Mouse (Mus musculus) MEL (cell line): ENCODE measurements around the gene Fxyd2. TPM values are rescaled to one million over a fixed set of nuclear protein-coding genes. Genes with fewer than 3 reads are reported as not detected.

Experiments
- DNase-seq: peaks from one replicate; pipeline ENCODE4 v3.0.0; 2011; ENCODE audit warnings: low read depth, low spot score
- H3K27ac ChIP-seq: 2 replicates; pipeline ENCODE4 v1.5.1; 2012; ENCODE audit warnings: low read depth, mild to moderate bottlenecking, control low read depth, low read length, moderate library complexity; ENCODE audit not compliant: control insufficient read depth
- H3K27me3 ChIP-seq, 2 experiments: fragments of 150-350 bp in 1 of 2; sonication (generic) in 1 of 2; 2 replicates each; pipeline ENCODE4 v1.6.1; 2012; ENCODE audit warnings: low read length in 2 of 2, mild to moderate bottlenecking in 2 of 2, improper control_type of control experiment in 1 of 2, moderate library complexity in 1 of 2; ENCODE audit not compliant: insufficient read depth in 2 of 2, control insufficient read depth in 1 of 2
- H3K36me3 ChIP-seq, 2 experiments: 2 replicates each; pipeline ENCODE4 v1.6.1; 2012 to 2014; ENCODE audit warnings: low read length in 2 of 2, improper control_type of control experiment in 1 of 2, inconsistent platforms in 1 of 2, mild to moderate bottlenecking in 1 of 2; ENCODE audit not compliant: insufficient read depth in 2 of 2, control insufficient read depth in 1 of 2
- H3K4me1 ChIP-seq, 2 experiments: fragments of 150-350 bp in 1 of 2; sonication (generic) in 1 of 2; 2 replicates each; pipeline ENCODE4 v1.6.1; 2012; ENCODE audit warnings: low read length in 2 of 2, improper control_type of control experiment in 1 of 2, mild to moderate bottlenecking in 1 of 2; ENCODE audit not compliant: insufficient read depth in 2 of 2, control insufficient read depth in 1 of 2
- H3K4me3 ChIP-seq, 2 experiments: fragments of 150-350 bp in 1 of 2; sonication (generic) in 1 of 2; 2 replicates each; pipeline ENCODE4 v1.5.1; 2012; ENCODE audit warnings: low read depth in 2 of 2, low read length in 2 of 2, mild to moderate bottlenecking in 2 of 2, moderate library complexity in 2 of 2, control low read depth in 1 of 2, improper control_type of control experiment in 1 of 2; ENCODE audit not compliant: control insufficient read depth in 1 of 2, insufficient read depth in 1 of 2
- H3K79me2 ChIP-seq: 2 replicates; pipeline ENCODE4 v1.6.1; 2012; ENCODE audit warnings: mild to moderate bottlenecking, low read length, moderate library complexity; ENCODE audit not compliant: control insufficient read depth, poor library complexity, insufficient read depth
- H3K9ac ChIP-seq: 2 replicates; pipeline ENCODE4 v1.6.1; 2012; ENCODE audit warnings: low read depth, mild to moderate bottlenecking, control low read depth, low read length, moderate library complexity; ENCODE audit not compliant: control insufficient read depth, poor library complexity, severe bottlenecking
- H3K9me3 ChIP-seq: fragments of 150-350 bp; sonication (generic); replicated peaks from 2 replicates; pipeline ENCODE4 v1.6.1; 2012; ENCODE audit warnings: mild to moderate bottlenecking, low read length, improper control_type of control experiment, moderate library complexity; ENCODE audit not compliant: insufficient read depth
- BHLHE40 ChIP-seq: IDR thresholded peaks from 2 replicates; pipeline ENCODE4 v1.6.1; 2012; ENCODE audit warnings: low read depth, mild to moderate bottlenecking, inconsistent platforms, low read length, improper control_type of control experiment, borderline replicate concordance
- CHD1 ChIP-seq: IDR thresholded peaks from 2 replicates; pipeline ENCODE4 v1.6.1; 2012; ENCODE audit warnings: low read depth, mild to moderate bottlenecking, inconsistent platforms, low read length, improper control_type of control experiment
- CHD2 ChIP-seq: IDR thresholded peaks from 2 replicates; pipeline ENCODE4 v1.6.1; 2011; ENCODE audit warnings: low read length, improper control_type of control experiment
- E2F4 ChIP-seq: IDR thresholded peaks from 2 replicates; pipeline ENCODE4 v1.6.1; 2011; ENCODE audit warnings: low read depth, low read length, improper control_type of control experiment, borderline replicate concordance
- GABPA ChIP-seq: IDR thresholded peaks from 2 replicates; pipeline ENCODE4 v1.6.1; 2012; ENCODE audit warnings: low read depth, mild to moderate bottlenecking, inconsistent platforms, low read length, improper control_type of control experiment, moderate library complexity
- JUND ChIP-seq: IDR thresholded peaks from 2 replicates; pipeline ENCODE4 v1.6.1; 2011; ENCODE audit warnings: low read depth, mild to moderate bottlenecking, improper control_type of control experiment, low read length
- MAFK ChIP-seq: IDR thresholded peaks from 2 replicates; pipeline ENCODE4 v1.6.1; 2011; ENCODE audit warnings: low read depth, mild to moderate bottlenecking, low read length, improper control_type of control experiment, borderline replicate concordance
- MAZ ChIP-seq: IDR thresholded peaks from 2 replicates; pipeline ENCODE4 v1.6.1; 2012; ENCODE audit warnings: low read depth, mild to moderate bottlenecking, inconsistent platforms, low read length, improper control_type of control experiment
- MEF2A ChIP-seq: IDR thresholded peaks from 2 replicates; pipeline ENCODE4 v1.6.1; 2014; ENCODE audit warnings: low read depth, mild to moderate bottlenecking, inconsistent platforms, low read length, improper control_type of control experiment; ENCODE audit not compliant: poor library complexity, insufficient replicate concordance, severe bottlenecking; ENCODE audit errors: extremely low read depth
- MYB ChIP-seq: IDR thresholded peaks from 2 replicates; pipeline ENCODE4 v1.6.1; 2011; ENCODE audit warnings: mild to moderate bottlenecking, low read depth, low read length, improper control_type of control experiment
- MYC ChIP-seq: IDR thresholded peaks from 2 replicates; pipeline ENCODE4 v1.6.1; 2011; ENCODE audit warnings: low read depth, mild to moderate bottlenecking, low read length, improper control_type of control experiment, moderate library complexity
- NRF1 ChIP-seq: IDR thresholded peaks from 2 replicates; pipeline ENCODE4 v1.6.1; 2014; ENCODE audit warnings: low read depth, mild to moderate bottlenecking, inconsistent platforms, low read length, improper control_type of control experiment, moderate library complexity; ENCODE audit not compliant: poor library complexity, insufficient read depth, severe bottlenecking
- POLR2AphosphoS2 ChIP-seq: IDR thresholded peaks from 2 replicates; pipeline ENCODE4 v1.6.1; 2011; ENCODE audit warnings: low read length, improper control_type of control experiment
- RCOR1 ChIP-seq: IDR thresholded peaks from 2 replicates; pipeline ENCODE4 v1.6.1; 2012; ENCODE audit warnings: low read depth, mild to moderate bottlenecking, inconsistent platforms, low read length, improper control_type of control experiment
- SIN3A ChIP-seq: IDR thresholded peaks from 2 replicates; pipeline ENCODE4 v1.6.1; 2012; ENCODE audit warnings: low read length, improper control_type of control experiment, inconsistent platforms
- TCF12 ChIP-seq: IDR thresholded peaks from 2 replicates; pipeline ENCODE4 v1.6.1; 2014; ENCODE audit warnings: low read depth, mild to moderate bottlenecking, inconsistent platforms, low read length, improper control_type of control experiment, moderate library complexity
- ZKSCAN1 ChIP-seq: IDR thresholded peaks from 2 replicates; pipeline ENCODE4 v1.6.1; 2012; ENCODE audit warnings: low read depth, mild to moderate bottlenecking, inconsistent platforms, low read length, improper control_type of control experiment, moderate library complexity
- polyA plus RNA-seq, 2 experiments: library from polyadenylated mRNA; stranded (reverse) in 1 of 2; unstranded in 1 of 2; fragments of >175 nt in 1 of 2; fragments of >200 nt in 1 of 2; gene quantifications; 2 replicates each; pipeline versions ENCODE4 v1.2.1 to v1.2.4; 2012; ENCODE audit warnings: low replicate concordance in 2 of 2, low read depth in 1 of 2; ENCODE audit not compliant: insufficient read length in 2 of 2, insufficient read depth in 1 of 2, missing spikeins in 1 of 2
- total RNA-seq: library from RNA; depleted of rRNA; stranded (reverse); fragments of 300-350 nt; gene quantifications from 2 replicates; pipeline ENCODE4 v1.2.3, GENCODE M21; 2012; rRNA removed

Gene Fxyd2
- not detected in 2 replicates for total RNA-seq
- polyA plus RNA-seq, result not detected

DNA sequence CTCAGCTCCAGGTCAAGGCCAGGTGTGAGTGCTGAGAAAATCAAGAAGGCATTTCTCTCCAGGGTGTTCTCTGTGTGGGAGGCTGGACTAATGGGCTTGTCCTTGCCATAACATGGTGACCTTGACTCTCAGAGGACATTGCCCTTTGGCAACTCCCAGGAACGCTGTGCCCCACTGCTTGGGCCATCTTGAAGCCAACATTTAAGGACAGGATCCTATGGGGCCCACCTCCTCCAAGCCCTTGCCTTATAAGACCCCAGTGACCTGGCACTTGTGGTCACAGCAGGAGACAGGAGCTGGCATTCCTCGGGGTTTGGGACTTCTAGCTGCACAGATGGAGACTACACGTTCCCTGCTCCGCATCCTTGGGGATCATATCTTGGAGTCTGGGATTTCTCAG, at the start of gene Fxyd2:
Gene Fxyd2, plus strand, starts transcription at position 236 of the 400 bp plus-strand sequence.
- Histone ChIP-seq H3K9me3 (no peaks in the 10 kb centered on the region), H3K4me1 (no peaks in the 10 kb centered on the region), H3K79me2 (no peaks in the 10 kb centered on the region)
- TF ChIP-seq SIN3A (no peak), MAFK (no peak)
- TF ChIP-seq, all 39 proteins: peak for 0
- no peaks in the 10 kb centered on the region for H3K36me3 ChIP-seq
- no peak within 1 kb of the TSS for H3K27ac ChIP-seq
- H3K27me3 ChIP-seq, result peaks cover 2 to 3% of the 10 kb centered on the region in 2 experiments; a peak in 3 of 4 replicates
- no peak within 1 kb of the TSS for H3K9ac ChIP-seq
- H3K4me3 ChIP-seq, result no peak within 1 kb of the TSS
- DNase-seq, result no peak

DNA sequence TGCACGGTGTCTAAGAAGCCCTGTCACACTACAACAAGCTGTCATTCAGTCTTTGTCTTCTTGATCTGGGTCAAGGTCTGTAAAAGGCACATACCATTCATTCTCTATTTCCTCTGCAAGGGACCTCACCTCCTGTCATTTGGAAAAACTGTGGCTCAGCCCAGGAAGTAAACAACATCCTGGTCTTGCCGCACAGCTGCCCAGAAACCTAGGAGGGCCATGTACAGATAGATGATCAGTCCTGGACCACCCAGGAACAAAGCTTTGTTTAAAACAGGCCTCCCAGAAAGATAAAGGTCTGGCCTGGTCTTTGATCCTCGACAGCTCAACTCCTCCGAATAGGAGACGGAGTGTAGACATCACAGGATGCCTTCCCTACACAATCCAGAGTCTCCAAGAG, 49.6 kb upstream of the Fxyd2 start:
- Histone ChIP-seq H3K4me3 (no peak overlapping the region), H3K4me1 (no peaks in the 10 kb centered on the region), H3K9ac (no peak overlapping the region), H3K79me2 (no peaks in the 10 kb centered on the region), H3K27ac (no peak overlapping the region), H3K27me3 (no peaks in the 10 kb centered on the region), H3K9me3 (no peaks in the 10 kb centered on the region), H3K36me3 (no peaks in the 10 kb centered on the region)
- TF ChIP-seq ZKSCAN1 (no peak), MAFK (no peak), JUND (no peak), CHD2 (no peak), MAZ (no peak), MYC (no peak), TCF12 (no peak), RCOR1 (no peak), E2F4 (no peak), BHLHE40 (no peak), POLR2AphosphoS2 (no peak), CHD1 (no peak), MEF2A (no peak), SIN3A (no peak), NRF1 (no peak), MYB (no peak), GABPA (no peak)
- DNase-seq, result no peak
